Comparison of ENCODE assay signal across 14 mouse cellular contexts in the genomic region with DNA sequence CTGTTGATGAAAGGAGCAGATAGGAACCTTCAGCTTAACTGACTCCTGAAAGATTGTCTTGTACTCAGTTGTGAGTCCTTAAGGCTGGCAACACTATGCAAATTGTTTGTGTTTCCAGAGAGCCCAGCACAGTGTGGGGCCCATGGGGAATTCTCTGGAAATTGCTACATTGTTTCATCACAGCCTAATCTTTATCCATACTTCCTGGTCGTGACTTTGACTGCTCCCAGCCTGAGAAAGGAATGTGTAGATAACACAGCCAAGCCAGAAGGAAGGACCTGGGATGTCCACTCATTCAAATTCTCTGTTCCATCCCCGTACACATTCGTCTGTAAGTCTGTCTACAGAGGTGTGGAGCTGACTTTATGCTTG.
A peak's percentile ranks its signal among the peaks of the same experiment; 100 is the strongest.
DNase-seq lines count a peak whose midpoint lies in the region; ATAC-seq and TF ChIP-seq lines count a peak whose summit lies in the region.
"Had no signal": no experiment of that assay in that cellular context is flagged by ENCODE, and none has a peak within 500 bp of the region (broad histone marks: within the 10 kb centered on the region; RNA-seq: fewer than 3 reads in every experiment).

No protein-coding gene starts in this region.

- DNase-seq in hindbrain, embryonic 10.5 days (ENCODE audit: low spot score): no peak
- DNase-seq in hindbrain, postnatal 0 days (ENCODE audit: low spot score): no peak
- DNase-seq in ZHBTc4 (ENCODE audit: low read depth, low spot score): peak; percentile 13
- DNase-seq in urinary bladder, adult 2 months (ENCODE audit: low spot score): no peak
- DNase-seq in adrenal gland, postnatal 25 days: no peak
- DNase-seq: cerebellum, postnatal 14 days; right cerebral cortex, postnatal 25 days had no signal

- no peak overlapping the region for H3K4me3 ChIP-seq in hindbrain, embryonic 10.5 days
- no peak overlapping the region for H3K4me3 ChIP-seq in hindbrain, postnatal 0 days (ENCODE audit: low read length)
- no peak overlapping the region for H3K4me3 ChIP-seq in forebrain, embryonic 15.5 days
- H3K4me3 ChIP-seq in intestine, embryonic 16.5 days (ENCODE audit: low read length): no peak overlapping the region
- H3K4me3 ChIP-seq: embryonic facial prominence, embryonic 10.5 days; kidney, embryonic 15.5 days; myocyte had no signal

- no peaks in the 10 kb centered on the region for H3K9me3 ChIP-seq in hindbrain, embryonic 10.5 days
- no peaks in the 10 kb centered on the region for H3K9me3 ChIP-seq in hindbrain, postnatal 0 days (ENCODE audit: low read length)
- H3K9me3 ChIP-seq in forebrain, embryonic 15.5 days: no peaks in the 10 kb centered on the region
- H3K9me3 ChIP-seq in intestine, embryonic 16.5 days (ENCODE audit: control insufficient read depth, low read length): no peaks in the 10 kb centered on the region
- H3K9me3 ChIP-seq: embryonic facial prominence, embryonic 10.5 days; kidney, embryonic 15.5 days had no signal

- TF ChIP-seq CTCF in hindbrain, postnatal 0 days (IDR thresholded peaks at IDR 0.05; ENCODE audit: low read depth): no peak

- ATAC-seq in hindbrain, postnatal 0 days: no peak
- ATAC-seq in forebrain, embryonic 15.5 days (replicated peaks): no peak
- ATAC-seq in intestine, embryonic 16.5 days: peak; percentile 52
- no peak for ATAC-seq in megakaryocyte progenitor cell, adult 5-6 weeks (replicated peaks; ENCODE audit: poor library complexity)

- no peak overlapping the region for H3K4me2 ChIP-seq in hindbrain, postnatal 0 days (ENCODE audit: low read depth, low read length)
- no peak overlapping the region for H3K4me2 ChIP-seq in forebrain, embryonic 15.5 days (replicated peaks)
- H3K4me2 ChIP-seq in intestine, embryonic 16.5 days (ENCODE audit: low read depth, low read length): no peak overlapping the region

- peaks cover 79% of the 10 kb centered on the region for H3K27me3 ChIP-seq in hindbrain, embryonic 10.5 days (ENCODE audit: insufficient read depth, poor library complexity, severe bottlenecking)
- peaks cover 4% of the 10 kb centered on the region; the same call in 1 of the 2 replicates for H3K27me3 ChIP-seq in hindbrain, postnatal 0 days (ENCODE audit: insufficient read depth, low read length)
- no peaks in the 10 kb centered on the region for H3K27me3 ChIP-seq in forebrain, embryonic 15.5 days
- no peaks in the 10 kb centered on the region for H3K27me3 ChIP-seq in intestine, embryonic 16.5 days (replicated peaks; ENCODE audit: control insufficient read depth, insufficient read depth, low read length)

- 58% methylated on average over 3 of the region's 3 CpGs for WGBS in hindbrain, embryonic 10.5 days
- 51% methylated on average over 3 of the region's 3 CpGs for WGBS in hindbrain, postnatal 0 days
- WGBS in forebrain, embryonic 15.5 days: 62% methylated on average over 3 of the region's 3 CpGs
- 34% methylated on average over 3 of the region's 3 CpGs for WGBS in intestine, embryonic 16.5 days

- H3K9ac ChIP-seq in hindbrain, postnatal 0 days (replicated peaks; ENCODE audit: low read length): no peak overlapping the region
- H3K9ac ChIP-seq in forebrain, embryonic 15.5 days (replicated peaks): no peak overlapping the region
- H3K9ac ChIP-seq in intestine, embryonic 16.5 days (ENCODE audit: low read depth, low read length): no peak overlapping the region
- H3K9ac ChIP-seq: kidney, embryonic 15.5 days; liver, embryonic 14.5 days had no signal

- peak overlapping the region; percentile 74 for H3K27ac ChIP-seq in hindbrain, embryonic 10.5 days
- H3K27ac ChIP-seq in hindbrain, postnatal 0 days: no peak overlapping the region
- peak overlapping the region; percentile 21 for H3K27ac ChIP-seq in forebrain, embryonic 15.5 days (replicated peaks)
- no peak overlapping the region for H3K27ac ChIP-seq in intestine, embryonic 16.5 days (ENCODE audit: low read length)
- H3K27ac ChIP-seq: embryonic facial prominence, embryonic 10.5 days; kidney, embryonic 15.5 days; liver, embryonic 14.5 days had no signal

- no peaks in the 10 kb centered on the region for H3K36me3 ChIP-seq in hindbrain, embryonic 10.5 days
- H3K36me3 ChIP-seq in hindbrain, postnatal 0 days (ENCODE audit: insufficient read depth, low read length): no peaks in the 10 kb centered on the region
- H3K36me3 ChIP-seq in forebrain, embryonic 15.5 days: no peaks in the 10 kb centered on the region
- H3K36me3 ChIP-seq in intestine, embryonic 16.5 days (ENCODE audit: control insufficient read depth, insufficient read depth, low read length): no peaks in the 10 kb centered on the region
- H3K36me3 ChIP-seq: embryonic facial prominence, embryonic 10.5 days; kidney, embryonic 15.5 days had no signal

- peaks cover 40% of the 10 kb centered on the region for H3K4me1 ChIP-seq in hindbrain, embryonic 10.5 days (replicated peaks)
- H3K4me1 ChIP-seq in hindbrain, postnatal 0 days (ENCODE audit: insufficient read depth, low read length): peaks cover 9% of the 10 kb centered on the region; the same call in 1 of the 2 replicates
- H3K4me1 ChIP-seq in forebrain, embryonic 15.5 days: peaks cover 19% of the 10 kb centered on the region
- H3K4me1 ChIP-seq in intestine, embryonic 16.5 days (ENCODE audit: control insufficient read depth, insufficient read depth, low read length): 0 out of 2 replicates have a peak, but pooled peaks cover 4% of the 10 kb centered on the region

Comparison
In these comparisons a context has a peak if more than half of its experiments do, and no peak if none do; other contexts are left out.
1. H3K27ac ChIP-seq: peak in hindbrain, embryonic 10.5 days (single experiment) and forebrain, embryonic 15.5 days (single experiment); none in hindbrain, postnatal 0 days (single experiment) and intestine, embryonic 16.5 days (single experiment).